Mouse (Mus musculus): ENCODE results near the gene Tex33. TPM values are rescaled to one million over a fixed set of nuclear protein-coding genes. Genes with fewer than 3 reads are reported as not detected.
"Not testable (repeated sequence)": the region's sequence is repeated elsewhere in the genome, so short reads cannot be mapped to it uniquely, and the experiment has no call there.

Tex33 gene
- total RNA-seq, 2 experiments from 2014 or later: not detected

DNA sequence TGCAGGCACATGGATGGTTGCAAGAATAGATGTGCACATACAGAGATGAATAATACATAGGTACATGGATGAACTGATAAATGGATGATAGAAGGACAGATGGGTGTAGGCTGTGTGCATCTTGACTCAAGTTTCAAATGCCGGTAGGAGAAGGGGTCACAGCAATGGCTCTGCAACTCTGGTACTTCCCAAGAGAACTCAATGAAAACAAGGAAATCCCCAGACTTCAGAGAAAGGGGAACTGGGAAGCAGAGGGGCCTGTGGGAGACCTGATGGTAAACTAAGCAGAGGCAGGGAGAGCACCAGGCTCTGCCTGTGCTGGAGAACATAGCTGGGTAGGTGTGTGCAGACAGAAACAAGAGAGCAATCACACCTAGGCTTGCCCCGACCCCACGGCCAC lies 61.3 kb downstream of the Tex33 start:
- Histone ChIP-seq H3K4me3 (no peak overlapping the region), H3K27ac (no peak overlapping the region)
- no peak for TF ChIP-seq CTCF (IDR thresholded peaks at IDR 0.05)
- no peak for DNase-seq (ENCODE audit: extremely low spot score in 1 of 2, low spot score in 2 of 2)
- intact Hi-C loops (cut with DNase I): no loop called here

GRCm38 (mm10) chr15:78332981-78333380 lies 62.7 kb downstream of the Tex33 start:
- Histone ChIP-seq H3K4me3 (no peak overlapping the region), H3K27ac (no peak overlapping the region)
- no peak for DNase-seq (ENCODE audit: extremely low spot score in 1 of 2, low spot score in 2 of 2)
- TF ChIP-seq CTCF (IDR thresholded peaks at IDR 0.05): no peak
- intact Hi-C loops (cut with DNase I): no loop called here

DNA sequence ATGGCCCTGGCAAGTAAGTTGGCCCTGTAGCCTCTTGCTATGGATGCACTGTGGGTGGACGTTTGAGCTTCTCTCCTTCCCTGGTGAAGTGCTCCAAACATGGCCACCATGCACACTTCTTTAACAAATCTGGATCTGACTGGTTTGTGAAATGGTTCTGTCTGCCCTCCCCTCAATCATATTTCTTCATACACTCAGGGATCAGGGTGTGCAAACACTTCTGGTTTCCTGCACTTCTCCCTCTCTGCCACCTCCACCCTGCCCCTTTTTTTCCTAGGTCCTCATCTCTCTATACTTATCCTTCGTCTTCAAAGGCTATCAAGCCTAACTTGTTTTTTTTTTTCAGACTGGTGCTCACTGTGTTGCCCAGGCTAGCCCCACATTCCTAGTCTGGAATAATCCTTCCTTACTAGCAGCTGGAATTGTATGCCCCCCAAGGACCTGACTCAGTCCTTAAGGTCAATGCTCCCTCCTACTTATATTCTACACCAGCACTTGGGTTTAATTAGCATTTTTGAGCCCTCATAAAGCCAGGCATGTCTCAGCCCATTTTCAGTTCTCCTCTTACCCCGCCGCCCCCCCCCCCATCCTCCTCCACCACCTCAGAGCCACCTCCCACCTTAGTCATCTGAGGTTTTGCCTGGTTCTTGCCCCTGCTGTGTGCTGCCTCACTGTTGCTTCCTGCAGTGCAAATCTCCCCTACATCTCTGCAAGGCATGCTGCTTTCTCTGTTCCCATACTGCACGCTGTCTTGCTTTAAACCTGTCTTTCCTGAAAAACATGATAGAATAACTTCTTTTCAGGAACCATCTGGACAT lies 64.0 kb downstream of the Tex33 start:
- H3K27ac ChIP-seq: no peak overlapping the region
- H3K4me3 ChIP-seq: no peak overlapping the region
- no peak for DNase-seq (ENCODE audit: extremely low spot score in 1 of 2, low spot score in 2 of 2)
- intact Hi-C loops (cut with DNase I): no loop called here
- TF ChIP-seq CTCF (IDR thresholded peaks at IDR 0.05): no peak

DNA sequence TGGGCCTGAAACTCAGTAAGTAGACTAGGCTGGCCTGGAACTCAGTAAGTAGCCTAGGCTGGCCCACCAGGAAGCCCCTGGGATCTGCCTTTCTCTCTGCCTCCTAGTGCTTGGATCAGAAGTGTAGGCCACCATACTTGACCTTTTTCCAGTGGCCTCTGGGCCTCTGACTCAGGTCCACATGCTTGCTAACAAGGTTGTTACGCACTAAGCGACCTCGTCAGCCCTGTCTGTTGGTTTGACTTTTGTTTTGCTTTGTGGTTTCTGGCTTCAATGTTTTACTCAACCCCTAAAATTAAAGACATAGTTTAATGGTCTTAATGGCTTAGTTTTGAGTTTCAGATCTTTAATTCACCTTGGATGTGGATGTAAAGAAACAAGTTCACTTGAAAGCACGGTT lies 65.0 kb downstream of the Tex33 start:
- intact Hi-C loops (cut with DNase I): no loop called here
- Histone ChIP-seq H3K27ac (no peak overlapping the region), H3K4me3 (no peak overlapping the region)
- no peak for TF ChIP-seq CTCF (IDR thresholded peaks at IDR 0.05)
- DNase-seq (ENCODE audit: extremely low spot score in 1 of 2, low spot score in 2 of 2): no peak

DNA sequence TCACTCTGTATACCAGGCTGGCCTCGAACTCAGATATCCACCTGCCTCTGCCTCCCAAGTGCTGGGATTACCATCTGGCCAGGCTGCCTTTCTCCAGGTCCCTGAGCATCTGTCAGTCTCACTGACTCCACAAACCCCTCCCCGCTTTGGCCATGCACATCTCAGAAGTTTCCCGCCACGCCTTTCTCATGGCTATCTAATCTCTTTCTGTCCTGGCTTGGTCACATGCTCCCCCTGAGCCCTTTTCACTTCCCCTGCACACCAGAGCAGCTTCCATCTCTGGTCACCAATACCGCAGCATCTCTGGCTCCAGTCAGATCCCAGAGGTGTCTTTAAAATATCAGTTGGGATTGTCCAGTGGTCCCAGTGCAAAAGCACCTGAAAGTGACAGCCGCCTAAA lies 65.7 kb downstream of the Tex33 start:
- intact Hi-C loops (cut with DNase I); H3K4me3 ChIP-seq; H3K27ac ChIP-seq; DNase-seq (ENCODE audit: extremely low spot score in 1 of 2, low spot score in 2 of 2): not testable (repeated sequence)

GRCm38 (mm10) chr15:78328520-78329097 lies 67.1 kb downstream of the Tex33 start:
- TF ChIP-seq CTCF (IDR thresholded peaks at IDR 0.05): no peak
- H3K27ac ChIP-seq: no peak overlapping the region
- intact Hi-C loops (cut with DNase I): no loop called here
- no peak for DNase-seq (ENCODE audit: extremely low spot score in 1 of 2, low spot score in 2 of 2)
- H3K4me3 ChIP-seq: no peak overlapping the region

Small RNA genes within 50 kb of the gene (microRNA-seq; reads per million reads assigned to microRNA genes)
- 0 reads per million in 2 experiments for gene Mir7676-2

Other genes starting within 250 kb of the Tex33 start
- gene Ift27, start 221.8 kb downstream of the Tex33 start, total RNA-seq (2021): 10 to 100 TPM; 31.4 to 32.2 TPM
- 10 to 100 TPM; 96.5 to 97.2 TPM for gene Pvalb, start 189.5 kb downstream of the Tex33 start, total RNA-seq (2021)
- 1 to 10 TPM; 1.2 to 1.4 TPM for gene Ncf4, start 151.1 kb downstream of the Tex33 start, total RNA-seq (2021)
- gene Csf2rb2, start 90.2 kb downstream of the Tex33 start, total RNA-seq (2021): under 1 TPM; 0.41 to 0.54 TPM
- gene Csf2rb, start 70.2 kb downstream of the Tex33 start, total RNA-seq (2021): 1 to 10 TPM; 1.9 to 2.3 TPM
- gene Tst, start 10.0 kb upstream of the Tex33 start, total RNA-seq (2021): 10 to 100 TPM; 29.0 to 30.1 TPM
- gene Mpst, start 10.5 kb upstream of the Tex33 start, total RNA-seq (2021): 10 to 100 TPM; 31.7 to 31.8 TPM
- gene Kctd17, start 32.7 kb upstream of the Tex33 start, total RNA-seq (2021): 100 to 1,000 TPM; 334 to 335 TPM
- under 1 TPM in 1 of 2 experiments, not detected in 1; 0.87 TPM for gene Tmprss6, start 72.7 kb upstream of the Tex33 start, total RNA-seq (2021)
- under 1 TPM in 1 of 2 experiments, not detected in 1; 0.07 TPM for gene Il2rb, start 99.4 kb upstream of the Tex33 start, total RNA-seq (2021)
- gene C1qtnf6, start 135.5 kb upstream of the Tex33 start, total RNA-seq (2021): 1 to 10 TPM; 1.3 to 1.6 TPM
- 10 to 100 TPM; 20.8 to 22.9 TPM for gene Sstr3, start 148.8 kb upstream of the Tex33 start, total RNA-seq (2021)
- 1 to 10 TPM in 1 of 2 experiments, under 1 TPM in 1; 0.98 to 3.9 TPM for gene Rac2, start 176.9 kb upstream of the Tex33 start, total RNA-seq (2021)
- gene Cyth4, start 201.1 kb upstream of the Tex33 start, total RNA-seq (2021): 10 to 100 TPM; 10.0 to 10.3 TPM